Mouse (Mus musculus) forebrain, embryonic 13.5 days (tissue): ENCODE data around the gene Psmc5. TPM values are rescaled to one million over a fixed set of nuclear protein-coding genes. Genes with fewer than 3 reads are reported as not detected.
A peak's percentile ranks its signal among the peaks of the same experiment; 100 is the strongest.
"Not testable (repeated sequence)": the region's sequence is repeated elsewhere in the genome, so short reads cannot be mapped to it uniquely, and the experiment has no call there.

Source experiments
- ATAC-seq: fragments of 200-750 bp; cut with Nextera tagmentation; 2 replicates; pipeline ENCODE4 v1.8.0; 2017
- H3K27ac ChIP-seq: fragments of 300-500 bp; sonication (generic); 2 replicates; pipeline ENCODE4 v1.5.1; 2015; ENCODE audit warnings: inconsistent platforms, mild to moderate bottlenecking, moderate library complexity
- H3K27me3 ChIP-seq: fragments of 300-500 bp; sonication (generic); 2 replicates; pipeline ENCODE4 v1.6.1; 2015; ENCODE audit warnings: mild to moderate bottlenecking, inconsistent platforms
- H3K36me3 ChIP-seq: fragments of 300-500 bp; sonication (generic); 2 replicates; pipeline ENCODE4 v1.6.1; 2015; ENCODE audit warnings: mild to moderate bottlenecking, inconsistent platforms; ENCODE audit not compliant: poor library complexity, severe bottlenecking
- H3K4me1 ChIP-seq: fragments of 300-500 bp; sonication (generic); 2 replicates; pipeline ENCODE4 v1.6.1; 2015; ENCODE audit warnings: inconsistent platforms
- H3K4me2 ChIP-seq: fragments of 300-500 bp; sonication (generic); 2 replicates; pipeline ENCODE4 v1.6.1; 2015; ENCODE audit warnings: inconsistent platforms, mild to moderate bottlenecking, moderate library complexity
- H3K4me3 ChIP-seq: fragments of 300-500 bp; sonication (generic); 2 replicates; pipeline ENCODE4 v1.5.1; 2015; ENCODE audit warnings: mild to moderate bottlenecking, inconsistent platforms
- H3K9ac ChIP-seq: fragments of 300-500 bp; sonication (generic); 2 replicates; pipeline ENCODE4 v1.6.1; 2015; ENCODE audit warnings: mild to moderate bottlenecking, inconsistent platforms
- H3K9me3 ChIP-seq: fragments of 300-500 bp; sonication (generic); replicated peaks from 2 replicates; pipeline ENCODE4 v1.6.1; 2016; ENCODE audit warnings: inconsistent platforms
- WGBS: fragments of 180-500 bp; shearing (Covaris S2); methylation state at CpG from one replicate; pipeline ENCODE4 v1.1.7; 2015; 5-methylcytosine and 5-hydroxymethylcytosine counted together
- polyA plus RNA-seq: library from polyadenylated mRNA; unstranded; fragments of >200 nt; fragmentation: Nextera tagmentation; extraction: Ambion mirVana; gene quantifications from 2 replicates; pipeline ENCODE4 v1.2.1, GENCODE M21; 2015

Gene Psmc5
- 322 and 348 TPM in 2 replicates for polyA plus RNA-seq

DNA sequence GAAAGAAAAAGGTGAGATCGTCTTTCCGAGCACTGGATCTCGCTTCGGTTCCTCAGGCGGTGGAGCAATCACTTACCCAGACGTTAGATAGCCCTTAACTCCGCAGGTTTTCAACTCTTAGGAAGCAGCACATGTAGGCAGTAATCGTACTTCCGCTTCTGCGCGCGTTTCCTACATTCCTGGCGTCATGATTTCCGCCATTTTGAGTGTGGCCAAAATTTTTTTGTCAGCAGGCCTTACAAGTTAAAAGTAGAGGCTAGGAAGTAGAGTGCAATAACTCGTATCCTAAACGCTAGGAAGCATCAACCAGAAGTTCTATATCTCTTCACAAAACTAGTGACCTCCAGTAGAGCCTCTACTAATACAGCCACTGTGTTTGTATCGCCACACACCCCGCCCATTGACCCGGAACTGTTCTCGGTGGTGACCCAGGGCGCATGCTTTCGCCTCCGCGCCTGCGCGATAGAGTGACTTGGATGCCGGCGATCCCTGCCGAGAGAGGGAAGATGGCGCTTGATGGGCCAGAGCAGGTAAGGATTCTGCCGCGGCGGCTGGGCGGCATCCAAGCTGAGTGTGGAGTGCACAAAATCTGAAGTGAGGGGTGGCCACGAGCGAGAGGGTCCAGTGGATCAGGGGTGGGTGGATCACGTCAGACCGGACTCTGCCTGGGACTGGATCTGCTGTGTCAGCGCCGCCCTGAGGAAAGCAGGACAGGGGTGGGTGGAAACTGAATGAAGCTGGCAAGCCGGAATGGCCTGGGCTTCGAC lies at the start of gene Psmc5, which contains the start of gene Ftsj3:
Psmc5 (plus strand) TSS at position 470 of the 767 bp plus-strand sequence.
Ftsj3 (minus strand) TSS at position 395 of the 767 bp plus-strand sequence.
- peaks cover 50% of the 10 kb centered on the region for H3K36me3 ChIP-seq
- peak within 1 kb of the TSS; percentile 87 for H3K9ac ChIP-seq
- ATAC-seq: peak; percentile 95
- H3K4me3 ChIP-seq: peak within 1 kb of the TSS; percentile 84
- peak within 1 kb of the TSS; percentile 100 for H3K4me2 ChIP-seq
- H3K27ac ChIP-seq: peak within 1 kb of the TSS; percentile 82
- peaks cover 24% of the 10 kb centered on the region for H3K4me1 ChIP-seq
- H3K9me3 ChIP-seq: no peaks in the 10 kb centered on the region
- WGBS: under 1% methylated on average over 42 of the region's 42 CpGs
- H3K27me3 ChIP-seq: no peaks in the 10 kb centered on the region

GRCm38 (mm10) chr11:106212771-106213170 lies 43.2 kb upstream of the Psmc5 start:
- no peak overlapping the region for H3K4me3 ChIP-seq
- H3K4me1 ChIP-seq: peaks cover 15% of the 10 kb centered on the region
- WGBS: 94% methylated on average over 8 of the region's 8 CpGs
- H3K9me3 ChIP-seq: no peaks in the 10 kb centered on the region
- peaks cover 53% of the 10 kb centered on the region for H3K36me3 ChIP-seq
- no peak overlapping the region for H3K9ac ChIP-seq
- no peak for ATAC-seq
- H3K4me2 ChIP-seq: no peak overlapping the region
- H3K27ac ChIP-seq: no peak overlapping the region
- no peaks in the 10 kb centered on the region for H3K27me3 ChIP-seq

GRCm38 (mm10) chr11:106214856-106215255 lies 41.1 kb upstream of the Psmc5 start:
- 92% methylated on average over 5 of the region's 5 CpGs for WGBS
- peak overlapping the region; percentile 90 for H3K4me3 ChIP-seq
- H3K4me2 ChIP-seq: peak overlapping the region; percentile 77
- H3K36me3 ChIP-seq: peaks cover 32% of the 10 kb centered on the region
- no peaks in the 10 kb centered on the region for H3K9me3 ChIP-seq
- no peak for ATAC-seq
- peak overlapping the region; percentile 96; the same call in 1 of the 2 replicates for H3K9ac ChIP-seq
- peaks cover 33% of the 10 kb centered on the region for H3K4me1 ChIP-seq
- no peak overlapping the region for H3K27ac ChIP-seq
- H3K27me3 ChIP-seq: no peaks in the 10 kb centered on the region

DNA sequence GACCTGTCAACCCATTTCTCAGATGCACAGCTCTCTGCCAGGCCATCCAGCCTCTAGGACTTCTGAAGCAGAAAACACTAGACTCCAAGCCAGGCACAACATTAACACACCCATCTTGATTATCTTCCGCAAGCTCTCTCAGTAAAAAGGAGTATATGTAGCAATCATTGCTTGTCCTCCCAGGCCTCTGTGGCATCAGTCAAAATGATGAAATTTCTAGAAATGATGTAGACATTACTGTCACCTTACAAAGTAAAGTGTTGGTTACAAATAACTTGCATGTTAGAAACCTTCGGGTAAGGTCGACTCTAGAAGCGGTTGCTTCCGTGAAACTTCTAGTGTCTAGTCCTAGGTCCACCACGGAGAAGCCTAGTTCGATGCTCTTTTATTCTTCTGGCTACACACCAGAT lies 40.5 kb upstream of the Psmc5 start:
- Histone ChIP-seq H3K4me1 (peaks cover 37% of the 10 kb centered on the region), H3K27me3 (no peaks in the 10 kb centered on the region), H3K9me3 (no peaks in the 10 kb centered on the region), H3K27ac (peak overlapping the region; percentile 95; the same call in 1 of the 2 replicates), H3K4me3 (peak overlapping the region; percentile 90), H3K4me2 (peak overlapping the region; percentile 77), H3K9ac (peak overlapping the region; percentile 96), H3K36me3 (peaks cover 26% of the 10 kb centered on the region)
- no peak for ATAC-seq
- WGBS: 36% methylated on average over 7 of the region's 7 CpGs

- H3K4me3 ChIP-seq: peak within 1 kb of the TSS; percentile 90
- peak; percentile 97 for ATAC-seq
- under 1% methylated on average over 46 of the region's 46 CpGs for WGBS
- peaks cover 41% of the 10 kb centered on the region for H3K4me1 ChIP-seq
- H3K36me3 ChIP-seq: peaks cover 20% of the 10 kb centered on the region
- peak within 1 kb of the TSS; percentile 96 for H3K9ac ChIP-seq
- peak within 1 kb of the TSS; percentile 95 for H3K27ac ChIP-seq
- H3K27me3 ChIP-seq: no peaks in the 10 kb centered on the region
- peak within 1 kb of the TSS; percentile 77 for H3K4me2 ChIP-seq
- H3K9me3 ChIP-seq: no peaks in the 10 kb centered on the region
These were observed 39.8 kb upstream of the Psmc5 start, which contains the start of gene Ccdc47 for GRCm38 (mm10) chr11:106215927-106216729. TSS of gene Ccdc47 (minus strand) at chr11:106216344.

GRCm38 (mm10) chr11:106216730-106217490 lies 39.0 kb upstream of the Psmc5 start, which contains the start of gene Ddx42:
TSS of gene Ddx42 (plus strand) at chr11:106216926.
- Histone ChIP-seq H3K36me3 (peaks cover 13% of the 10 kb centered on the region), H3K4me1 (peaks cover 41% of the 10 kb centered on the region), H3K27me3 (no peaks in the 10 kb centered on the region), H3K9ac (peak within 1 kb of the TSS; percentile 96), H3K27ac (peak within 1 kb of the TSS; percentile 95), H3K9me3 (no peaks in the 10 kb centered on the region), H3K4me3 (peak within 1 kb of the TSS; percentile 90), H3K4me2 (peak within 1 kb of the TSS; percentile 77)
- peak; percentile 96 for ATAC-seq
- WGBS: under 1% methylated on average over 70 of the region's 70 CpGs

DNA sequence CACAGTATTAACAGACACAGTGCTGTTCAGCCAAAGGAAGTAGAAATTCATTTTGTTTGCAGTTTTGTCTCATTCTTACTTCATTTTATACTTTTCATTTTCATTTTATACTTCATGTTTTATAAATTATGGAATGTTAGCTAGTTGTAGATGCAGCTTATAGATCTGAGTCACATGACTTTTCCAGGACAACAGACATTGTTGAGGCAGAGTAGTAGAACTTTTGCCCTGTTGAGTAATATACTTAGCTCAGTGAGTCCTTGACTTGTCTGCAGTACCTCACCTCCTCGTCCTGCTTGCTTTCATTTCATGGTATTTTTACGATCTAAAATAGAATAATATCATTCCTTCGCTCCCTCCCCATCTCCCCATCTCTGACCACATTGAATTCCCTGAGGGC lies 35.4 kb upstream of the Psmc5 start:
- Histone ChIP-seq H3K4me3 (no peak overlapping the region), H3K27ac (no peak overlapping the region), H3K4me2 (no peak overlapping the region), H3K9ac (no peak overlapping the region), H3K27me3 (no peaks in the 10 kb centered on the region), H3K36me3 (peaks cover 18% of the 10 kb centered on the region), H3K9me3 (no peaks in the 10 kb centered on the region), H3K4me1 (peaks cover 32% of the 10 kb centered on the region)
- WGBS: 91% methylated on average over 3 of the region's 3 CpGs
- no peak for ATAC-seq

DNA sequence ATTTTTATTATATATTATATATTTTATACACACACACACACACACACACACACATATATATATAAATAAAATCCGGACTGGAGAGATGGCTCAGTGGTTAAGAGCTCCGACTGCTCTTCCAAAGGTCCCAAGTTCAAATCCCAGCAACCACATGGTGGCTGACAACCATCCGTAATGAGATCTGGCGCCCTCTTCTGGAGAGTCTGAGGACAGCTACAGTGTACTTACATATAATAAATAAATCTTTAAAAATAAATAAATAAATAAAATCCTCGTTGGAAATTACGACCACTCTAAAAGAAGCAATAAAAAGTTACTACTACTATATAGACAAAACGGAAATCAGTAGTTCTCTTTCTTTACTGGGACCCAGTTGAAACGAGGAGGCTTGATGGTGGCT lies 22.0 kb upstream of the Psmc5 start:
- H3K4me2 ChIP-seq, H3K27me3 ChIP-seq, H3K9ac ChIP-seq, H3K4me3 ChIP-seq, H3K9me3 ChIP-seq, H3K4me1 ChIP-seq, ATAC-seq, H3K27ac ChIP-seq: not testable (repeated sequence)
- H3K36me3 ChIP-seq: peaks cover 79% of the 10 kb centered on the region
- 84% methylated on average over 8 of the region's 8 CpGs for WGBS

GRCm38 (mm10) chr11:106246834-106247233 lies 9.1 kb upstream of the Psmc5 start:
- no peak overlapping the region for H3K9ac ChIP-seq
- no peak for ATAC-seq
- H3K9me3 ChIP-seq: no peaks in the 10 kb centered on the region
- 100% methylated on average over 1 of the region's 1 CpGs for WGBS
- H3K36me3 ChIP-seq: peaks cover 99% of the 10 kb centered on the region
- no peak overlapping the region for H3K27ac ChIP-seq
- no peak overlapping the region for H3K4me2 ChIP-seq
- H3K27me3 ChIP-seq: no peaks in the 10 kb centered on the region
- H3K4me3 ChIP-seq: no peak overlapping the region
- H3K4me1 ChIP-seq: no peaks in the 10 kb centered on the region

DNA sequence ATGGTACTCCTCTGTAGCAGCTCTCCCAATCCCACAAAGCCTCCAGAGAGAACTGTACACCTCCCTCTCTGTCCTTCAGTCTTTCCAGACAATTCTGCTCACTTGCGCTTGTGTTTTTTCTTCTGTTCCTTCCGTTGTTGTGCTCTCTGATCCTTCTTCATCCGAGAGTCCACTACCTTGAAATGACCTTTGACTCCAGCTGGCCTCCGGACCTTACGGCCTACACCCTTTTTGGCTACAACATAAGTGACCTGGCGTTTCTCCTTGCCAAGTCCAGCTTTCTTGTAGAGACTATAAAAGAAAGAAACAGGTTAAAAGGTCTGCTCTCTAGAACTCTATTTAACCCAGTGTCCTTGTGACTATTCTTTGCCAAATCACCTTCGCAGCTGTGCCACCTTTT lies 6.6 kb upstream of the Psmc5 start:
- no peak overlapping the region for H3K4me2 ChIP-seq
- H3K4me3 ChIP-seq: no peak overlapping the region
- H3K27me3 ChIP-seq: no peaks in the 10 kb centered on the region
- no peak overlapping the region for H3K27ac ChIP-seq
- H3K36me3 ChIP-seq: peaks cover 96% of the 10 kb centered on the region
- no peak overlapping the region for H3K9ac ChIP-seq
- no peak for ATAC-seq
- 87% methylated on average over 7 of the region's 7 CpGs for WGBS
- no peaks in the 10 kb centered on the region for H3K9me3 ChIP-seq
- H3K4me1 ChIP-seq: no peaks in the 10 kb centered on the region

GRCm38 (mm10) chr11:106254767-106255166 lies 1.2 kb upstream of the Psmc5 start:
- H3K36me3 ChIP-seq: peaks cover 57% of the 10 kb centered on the region
- H3K4me2 ChIP-seq: peak overlapping the region; percentile 100
- WGBS: 13% methylated on average over 2 of the region's 2 CpGs
- no peak for ATAC-seq
- peak overlapping the region; percentile 84 for H3K4me3 ChIP-seq
- H3K9me3 ChIP-seq: no peaks in the 10 kb centered on the region
- peaks cover 24% of the 10 kb centered on the region for H3K4me1 ChIP-seq
- no peak overlapping the region for H3K27ac ChIP-seq
- H3K9ac ChIP-seq: peak overlapping the region; percentile 87
- no peaks in the 10 kb centered on the region for H3K27me3 ChIP-seq
